Mouse (Mus musculus) liver, embryonic 14.5 days (tissue): ENCODE measurements around the gene Homer3.

Experiments
- CTCF ChIP-seq: IDR thresholded peaks from 2 replicates; pipeline ENCODE4 v1.5.1; 2016; ENCODE audit warnings: antibody characterized with exemption, low read depth, control low read depth
- EP300 ChIP-seq: IDR thresholded peaks from 2 replicates; pipeline ENCODE4 v1.6.1; 2016; ENCODE audit warnings: antibody characterized with exemption, low read depth

DNA sequence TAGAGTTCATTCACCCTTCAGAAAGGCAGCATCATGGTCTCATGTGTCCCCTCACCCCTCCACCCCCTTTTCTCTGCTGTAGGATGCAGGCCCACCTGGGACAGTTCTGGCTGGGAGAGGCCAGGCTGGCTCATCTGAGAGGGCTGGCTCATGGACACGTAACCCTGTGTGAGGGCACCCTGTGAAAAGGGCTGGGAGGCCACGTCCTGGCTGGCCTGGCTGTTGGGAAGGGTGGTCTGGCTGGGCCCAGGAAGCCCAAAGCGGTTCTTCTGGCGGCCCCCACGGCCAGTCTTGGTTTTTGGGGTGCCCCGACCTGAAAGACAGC is 50.2 kb downstream of the Homer3 start:
- TF ChIP-seq CTCF (no peak), EP300 (no peak)
